Mouse (Mus musculus): ENCODE measurements around the gene Keap1. TPM values are rescaled to one million over a fixed set of nuclear protein-coding genes. Genes with fewer than 3 reads are reported as not detected.

The Keap1 gene
- polyA plus RNA-seq (2015; fragmentation: Nextera tagmentation; extraction: Ambion mirVana): 74.2 and 78.5 TPM in 2 replicates

- no peaks in the 10 kb centered on the region for H3K36me3 ChIP-seq (ENCODE audit: control insufficient read depth, insufficient read depth)
- H3K9me3 ChIP-seq (ENCODE audit: control insufficient read depth, low read length): no peaks in the 10 kb centered on the region
- H3K27ac ChIP-seq (ENCODE audit: low read length): peak within 1 kb of the TSS; percentile 80
- peak within 1 kb of the TSS; percentile 89 for H3K4me3 ChIP-seq (replicated peaks; ENCODE audit: low read length)
- peak within 1 kb of the TSS; percentile 87 for H3K4me2 ChIP-seq (ENCODE audit: low read length)
- WGBS: under 1% methylated on average over 60 of the region's 90 CpGs
- H3K4me1 ChIP-seq (replicated peaks; ENCODE audit: control insufficient read depth, insufficient read depth, low read length): peaks cover 21% of the 10 kb centered on the region
- H3K27me3 ChIP-seq (replicated peaks; ENCODE audit: control insufficient read depth, insufficient read depth, low read length): peaks cover 11% of the 10 kb centered on the region
- peak; percentile 84 for ATAC-seq
- peak within 1 kb of the TSS; percentile 99 for H3K9ac ChIP-seq (replicated peaks; ENCODE audit: low read depth, low read length)
These were observed at the start of gene Keap1 for GRCm38 (mm10) chr9:21238733-21239464. Gene Keap1 (minus strand): TSS chr9:21239361.

DNA sequence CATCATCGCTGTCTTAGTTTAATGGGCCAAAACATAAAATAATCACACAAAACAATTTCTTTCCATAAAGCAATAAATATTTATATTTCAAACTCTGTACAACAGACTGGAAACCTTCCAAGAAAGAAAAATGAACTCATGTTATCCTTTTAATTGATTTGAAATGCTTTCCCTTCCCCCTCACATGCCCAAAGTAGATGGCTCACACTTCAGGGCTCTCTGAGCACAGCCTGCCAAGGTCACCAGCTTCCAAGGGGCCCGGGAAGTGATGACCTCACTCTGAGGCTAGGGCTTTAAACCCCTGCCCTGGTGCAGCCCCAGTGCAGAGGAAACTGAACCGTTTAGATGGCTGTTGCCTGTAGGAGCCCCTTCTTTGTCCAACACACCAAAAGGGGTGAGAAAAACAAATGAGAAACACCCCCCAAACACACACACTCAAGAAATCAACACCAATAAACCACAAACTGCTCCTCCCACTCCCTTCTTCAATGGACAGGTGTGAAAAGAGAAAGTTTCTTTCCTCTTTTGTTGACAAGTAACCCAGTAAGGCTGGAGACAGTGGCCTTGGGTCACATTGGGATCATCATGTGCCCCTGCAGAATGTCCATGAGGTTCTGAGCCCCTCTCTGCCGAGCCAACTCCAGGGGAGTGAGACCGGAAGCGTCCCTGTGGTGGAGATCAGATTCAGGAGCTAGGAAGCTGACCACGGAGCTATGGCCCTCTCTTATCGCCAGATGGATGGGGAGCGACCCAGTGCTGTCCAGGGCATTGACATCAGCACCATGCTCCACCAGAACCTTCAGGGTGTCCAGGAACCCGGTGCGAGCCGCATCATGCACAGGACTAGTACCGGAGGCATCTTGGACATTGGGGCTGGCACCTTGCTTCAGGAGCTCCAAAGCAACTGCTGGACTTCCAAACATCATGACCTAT lies 49.5 kb upstream of the Keap1 start:
- Histone ChIP-seq H3K4me3 (replicated peaks; ENCODE audit: low read length) (peak overlapping the region; percentile 68), H3K4me2 (ENCODE audit: low read length) (peak overlapping the region; percentile 61), H3K27me3 (replicated peaks; ENCODE audit: control insufficient read depth, insufficient read depth, low read length) (no peaks in the 10 kb centered on the region), H3K27ac (ENCODE audit: low read length) (peak overlapping the region; percentile 81), H3K9ac (replicated peaks; ENCODE audit: low read depth, low read length) (peak overlapping the region; percentile 56), H3K9me3 (ENCODE audit: control insufficient read depth, low read length) (no peaks in the 10 kb centered on the region), H3K36me3 (ENCODE audit: control insufficient read depth, insufficient read depth) (peaks cover 3% of the 10 kb centered on the region), H3K4me1 (replicated peaks; ENCODE audit: control insufficient read depth, insufficient read depth, low read length) (peaks cover 30% of the 10 kb centered on the region)
- WGBS: 79% methylated on average over 13 of the region's 13 CpGs
- no peak for ATAC-seq

GRCm38 (mm10) chr9:21287571-21288402 lies 48.6 kb upstream of the Keap1 start, which contains the start of gene Kri1:
Gene Kri1 (minus strand): TSS chr9:21287969.
- H3K4me3 ChIP-seq (replicated peaks; ENCODE audit: low read length): peak within 1 kb of the TSS; percentile 68
- peak; percentile 78 for ATAC-seq
- H3K4me1 ChIP-seq (replicated peaks; ENCODE audit: control insufficient read depth, insufficient read depth, low read length): peaks cover 30% of the 10 kb centered on the region
- peak within 1 kb of the TSS; percentile 81 for H3K27ac ChIP-seq (ENCODE audit: low read length)
- peak within 1 kb of the TSS; percentile 75 for H3K4me2 ChIP-seq (ENCODE audit: low read length)
- peak within 1 kb of the TSS; percentile 68 for H3K9ac ChIP-seq (replicated peaks; ENCODE audit: low read depth, low read length)
- no peaks in the 10 kb centered on the region for H3K9me3 ChIP-seq (ENCODE audit: control insufficient read depth, low read length)
- H3K36me3 ChIP-seq (ENCODE audit: control insufficient read depth, insufficient read depth): peaks cover 3% of the 10 kb centered on the region
- under 1% methylated on average over 59 of the region's 59 CpGs for WGBS
- no peaks in the 10 kb centered on the region for H3K27me3 ChIP-seq (replicated peaks; ENCODE audit: control insufficient read depth, insufficient read depth, low read length)

DNA sequence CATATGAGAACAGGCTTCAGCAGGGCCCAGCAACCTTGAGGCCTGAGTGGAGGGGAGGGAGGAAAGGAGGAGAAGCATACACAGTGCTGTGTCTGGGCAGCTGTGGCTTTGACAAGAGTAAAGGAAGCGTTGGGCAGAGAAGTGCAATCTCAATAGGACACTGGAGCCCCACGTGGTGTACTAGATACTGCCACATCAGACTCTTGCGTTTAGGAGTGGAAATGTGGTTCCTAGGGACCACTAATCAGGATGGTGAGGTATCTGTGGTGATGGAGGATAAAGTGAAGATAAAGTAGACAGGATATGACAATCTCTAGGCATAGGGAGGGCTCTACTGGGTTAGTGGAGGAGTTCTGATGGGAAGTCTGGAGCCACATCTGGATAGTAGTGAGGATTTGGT lies 47.6 kb upstream of the Keap1 start:
- Histone ChIP-seq H3K9ac (replicated peaks; ENCODE audit: low read depth, low read length) (peak overlapping the region; percentile 68; the same call in 1 of the 2 replicates), H3K4me3 (replicated peaks; ENCODE audit: low read length) (peak overlapping the region; percentile 68), H3K27ac (ENCODE audit: low read length) (no peak overlapping the region), H3K4me1 (replicated peaks; ENCODE audit: control insufficient read depth, insufficient read depth, low read length) (peaks cover 30% of the 10 kb centered on the region), H3K4me2 (ENCODE audit: low read length) (peak overlapping the region; percentile 75), H3K36me3 (ENCODE audit: control insufficient read depth, insufficient read depth) (peaks cover 5% of the 10 kb centered on the region), H3K9me3 (ENCODE audit: control insufficient read depth, low read length) (no peaks in the 10 kb centered on the region), H3K27me3 (replicated peaks; ENCODE audit: control insufficient read depth, insufficient read depth, low read length) (no peaks in the 10 kb centered on the region)
- ATAC-seq: no peak
- WGBS: 63% methylated on average over 3 of the region's 3 CpGs

DNA sequence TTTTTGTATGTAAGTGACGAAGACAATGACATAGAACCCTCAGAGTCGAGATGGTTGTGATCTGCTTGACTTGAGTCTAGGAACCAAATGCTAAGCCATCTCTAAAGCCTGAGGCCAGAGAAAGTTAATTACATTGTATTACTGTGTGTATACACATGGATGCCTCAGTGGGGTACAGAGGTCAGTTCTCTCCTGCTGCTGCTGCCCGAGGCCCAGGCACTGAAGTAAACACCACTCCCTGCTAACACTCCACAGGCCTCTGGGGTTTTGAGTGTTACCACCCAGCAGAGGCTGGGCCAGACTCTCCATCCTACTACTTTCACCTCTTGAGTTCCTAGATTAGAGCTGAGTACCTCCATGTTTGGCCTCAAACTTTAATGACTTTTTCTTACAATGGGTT lies 44.8 kb upstream of the Keap1 start:
- Histone ChIP-seq H3K9ac (replicated peaks; ENCODE audit: low read depth, low read length) (no peak overlapping the region), H3K27ac (ENCODE audit: low read length) (no peak overlapping the region), H3K27me3 (replicated peaks; ENCODE audit: control insufficient read depth, insufficient read depth, low read length) (no peaks in the 10 kb centered on the region), H3K4me2 (ENCODE audit: low read length) (no peak overlapping the region), H3K4me3 (replicated peaks; ENCODE audit: low read length) (no peak overlapping the region), H3K4me1 (replicated peaks; ENCODE audit: control insufficient read depth, insufficient read depth, low read length) (peaks cover 20% of the 10 kb centered on the region), H3K9me3 (ENCODE audit: control insufficient read depth, low read length) (no peaks in the 10 kb centered on the region), H3K36me3 (ENCODE audit: control insufficient read depth, insufficient read depth) (peaks cover 14% of the 10 kb centered on the region)
- ATAC-seq: no peak
- 86% methylated on average over 3 of the region's 3 CpGs for WGBS

- H3K4me3 ChIP-seq (replicated peaks; ENCODE audit: low read length): no peak overlapping the region
- 89% methylated on average over 5 of the region's 5 CpGs for WGBS
- H3K4me2 ChIP-seq (ENCODE audit: low read length): no peak overlapping the region
- peaks cover 15% of the 10 kb centered on the region for H3K36me3 ChIP-seq (ENCODE audit: control insufficient read depth, insufficient read depth)
- H3K27ac ChIP-seq (ENCODE audit: low read length): no peak overlapping the region
- no peaks in the 10 kb centered on the region for H3K9me3 ChIP-seq (ENCODE audit: control insufficient read depth, low read length)
- peaks cover 16% of the 10 kb centered on the region for H3K4me1 ChIP-seq (replicated peaks; ENCODE audit: control insufficient read depth, insufficient read depth, low read length)
- no peaks in the 10 kb centered on the region for H3K27me3 ChIP-seq (replicated peaks; ENCODE audit: control insufficient read depth, insufficient read depth, low read length)
- ATAC-seq: no peak
- no peak overlapping the region for H3K9ac ChIP-seq (replicated peaks; ENCODE audit: low read depth, low read length)
These were observed 44.4 kb upstream of the Keap1 start for GRCm38 (mm10) chr9:21283591-21283990.

DNA sequence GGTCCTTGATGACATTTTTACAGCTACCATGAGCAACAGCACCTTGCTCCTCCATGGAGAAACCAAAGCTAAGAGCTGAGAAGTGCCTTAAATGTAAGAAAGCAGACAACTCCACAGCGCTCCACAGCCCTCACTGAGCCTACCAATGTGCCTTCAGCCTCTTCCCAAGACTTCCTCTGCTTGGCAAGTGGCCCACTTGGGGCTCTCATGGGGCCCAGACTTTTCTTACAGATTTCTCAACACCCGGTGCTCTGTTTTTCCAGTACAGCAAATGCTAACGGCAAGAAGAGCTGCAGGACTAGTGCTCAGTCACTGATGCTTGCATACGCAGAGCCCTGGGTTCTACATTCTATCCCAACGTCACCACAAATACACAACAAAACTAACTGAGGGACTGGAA lies 38.6 kb upstream of the Keap1 start:
- H3K27me3 ChIP-seq (replicated peaks; ENCODE audit: control insufficient read depth, insufficient read depth, low read length): no peaks in the 10 kb centered on the region
- no peak overlapping the region for H3K4me3 ChIP-seq (replicated peaks; ENCODE audit: low read length)
- no peak overlapping the region for H3K9ac ChIP-seq (replicated peaks; ENCODE audit: low read depth, low read length)
- H3K4me2 ChIP-seq (ENCODE audit: low read length): no peak overlapping the region
- H3K36me3 ChIP-seq (ENCODE audit: control insufficient read depth, insufficient read depth): peaks cover 50% of the 10 kb centered on the region
- H3K27ac ChIP-seq (ENCODE audit: low read length): no peak overlapping the region
- ATAC-seq: no peak
- WGBS: 91% methylated on average over 5 of the region's 5 CpGs
- no peaks in the 10 kb centered on the region for H3K4me1 ChIP-seq (replicated peaks; ENCODE audit: control insufficient read depth, insufficient read depth, low read length)
- no peaks in the 10 kb centered on the region for H3K9me3 ChIP-seq (ENCODE audit: control insufficient read depth, low read length)

- 89% methylated on average over 8 of the region's 8 CpGs for WGBS
- peaks cover 53% of the 10 kb centered on the region for H3K36me3 ChIP-seq (ENCODE audit: control insufficient read depth, insufficient read depth)
- H3K9ac ChIP-seq (replicated peaks; ENCODE audit: low read depth, low read length): no peak overlapping the region
- H3K4me1 ChIP-seq (replicated peaks; ENCODE audit: control insufficient read depth, insufficient read depth, low read length): no peaks in the 10 kb centered on the region
- H3K4me2 ChIP-seq (ENCODE audit: low read length): no peak overlapping the region
- H3K27me3 ChIP-seq (replicated peaks; ENCODE audit: control insufficient read depth, insufficient read depth, low read length): no peaks in the 10 kb centered on the region
- no peaks in the 10 kb centered on the region for H3K9me3 ChIP-seq (ENCODE audit: control insufficient read depth, low read length)
- H3K27ac ChIP-seq (ENCODE audit: low read length): no peak overlapping the region
- no peak for ATAC-seq
- H3K4me3 ChIP-seq (replicated peaks; ENCODE audit: low read length): no peak overlapping the region
These were observed 37.1 kb upstream of the Keap1 start for GRCm38 (mm10) chr9:21276307-21276706.

All from forebrain, embryonic 16.5 days (tissue).